Mouse (Mus musculus) ES-E14 (cell line): ENCODE data around the gene Tspan1.

Source experiments
- CHD2 ChIP-seq: IDR thresholded peaks from 2 replicates; pipeline ENCODE4 v1.6.1; 2014; ENCODE audit warnings: mild to moderate bottlenecking, low read depth, low read length, inconsistent platforms
- ZC3H11A ChIP-seq: IDR thresholded peaks from 2 replicates; pipeline ENCODE4 v1.6.1; 2012; ENCODE audit warnings: low read depth, mild to moderate bottlenecking, inconsistent platforms, low read length, borderline replicate concordance

DNA sequence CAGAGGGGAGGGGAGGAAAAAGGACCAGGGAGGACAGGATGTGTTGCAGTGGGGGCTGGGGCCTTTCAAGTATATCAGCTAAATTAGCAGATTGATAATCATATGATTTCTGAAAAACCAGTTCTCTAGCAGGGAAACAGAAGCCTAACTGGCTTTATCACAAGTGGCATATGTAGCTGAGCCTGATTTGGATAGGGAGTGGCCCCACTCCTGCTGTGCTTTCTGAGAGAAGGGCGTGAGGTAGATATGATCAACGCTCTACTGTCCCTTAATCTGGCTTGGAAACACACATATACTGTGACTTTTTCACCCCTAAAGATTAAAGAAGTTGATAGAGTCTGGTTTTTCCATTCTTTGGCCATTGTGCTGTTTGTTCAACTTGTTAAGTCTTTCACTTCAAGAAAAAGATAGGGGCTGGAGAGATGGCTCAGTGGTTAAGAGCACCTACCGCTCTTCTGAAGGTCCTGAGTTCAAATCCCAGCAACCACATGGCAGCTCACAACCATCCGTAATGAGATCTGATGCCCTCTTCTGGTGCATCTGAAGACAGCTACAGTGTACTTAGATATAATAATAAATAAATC, 41.5 kb downstream of the Tspan1 start:
- TF ChIP-seq ZC3H11A (no peak), CHD2 (no peak)
